Mouse (Mus musculus) stomach, embryonic 16.5 days (tissue): ENCODE data around the gene Med25. TPM values are rescaled to one million over a fixed set of nuclear protein-coding genes. Genes with fewer than 3 reads are reported as not detected.

ENCODE experiments used
- ATAC-seq: fragments of 200-750 bp; cut with Nextera tagmentation; 2 replicates; pipeline ENCODE4 v1.8.0; 2017; ENCODE audit warnings: moderate number of reproducible peaks, moderate TSS enrichment; ENCODE audit not compliant: insufficient read depth, low FRiP score
- H3K27ac ChIP-seq: fragments of 300-500 bp; sonication (generic); 2 replicates; pipeline ENCODE4 v1.5.1; 2014; ENCODE audit warnings: low read length
- H3K27me3 ChIP-seq: fragments of 300-500 bp; sonication (generic); 2 replicates; pipeline ENCODE4 v1.6.1; 2014; ENCODE audit warnings: low read length, control low read depth, mixed read lengths; ENCODE audit not compliant: control insufficient read depth, insufficient read depth
- H3K36me3 ChIP-seq: fragments of 300-500 bp; sonication (generic); 2 replicates; pipeline ENCODE4 v1.6.1; 2014; ENCODE audit warnings: low read length; ENCODE audit not compliant: control insufficient read depth, insufficient read depth
- H3K4me1 ChIP-seq: fragments of 300-500 bp; sonication (generic); 2 replicates; pipeline ENCODE4 v1.6.1; 2014; ENCODE audit warnings: low read length, control low read depth, mixed read lengths; ENCODE audit not compliant: control insufficient read depth, insufficient read depth
- H3K4me2 ChIP-seq: fragments of 300-500 bp; sonication (generic); 2 replicates; pipeline ENCODE4 v1.6.1; 2014; ENCODE audit warnings: low read depth, low read length, mixed read lengths
- H3K4me3 ChIP-seq: fragments of 300-500 bp; sonication (generic); replicated peaks from 2 replicates; pipeline ENCODE4 v1.5.1; 2014; ENCODE audit warnings: mild to moderate bottlenecking, low read length
- H3K9ac ChIP-seq: fragments of 300-500 bp; sonication (generic); 2 replicates; pipeline ENCODE4 v1.6.1; 2014; ENCODE audit warnings: low read length
- H3K9me3 ChIP-seq: fragments of 300-500 bp; sonication (generic); replicated peaks from 2 replicates; pipeline ENCODE4 v1.6.1; 2016; ENCODE audit warnings: low read length, control low read depth; ENCODE audit not compliant: control insufficient read depth
- WGBS: fragments of 180-500 bp; shearing (Covaris S2); extraction: QIAGEN DNeasy Blood & Tissue Kit; methylation state at CpG from one replicate; pipeline ENCODE4 v1.1.7; 2014; 5-methylcytosine and 5-hydroxymethylcytosine counted together
- polyA plus RNA-seq: library from polyadenylated mRNA; unstranded; fragments of >200 nt; fragmentation: Nextera tagmentation; extraction: Ambion mirVana; gene quantifications from 2 replicates; pipeline ENCODE4 v1.2.1, GENCODE M21; 2015

Gene Med25
- polyA plus RNA-seq, 1 experiment from 2014 or later: 89.9 TPM

GRCm38 (mm10) chr7:44854356-44855031 lies 38.0 kb downstream of the Med25 start:
- peaks cover 51% of the 10 kb centered on the region for H3K4me1 ChIP-seq
- ATAC-seq: peak; percentile 76

GRCm38 (mm10) chr7:44853596-44854355 lies 38.7 kb downstream of the Med25 start:
- peaks cover 51% of the 10 kb centered on the region for H3K4me1 ChIP-seq

More at GRCm38 (mm10) chr7:44854356-44855031, 38.0 kb downstream of the Med25 start:
- Histone ChIP-seq H3K4me3 (peak overlapping the region; percentile 63), H3K36me3 (no peaks in the 10 kb centered on the region), H3K27ac (peak overlapping the region; percentile 98), H3K9ac (peak overlapping the region; percentile 77), H3K27me3 (no peaks in the 10 kb centered on the region), H3K4me2 (peak overlapping the region; percentile 93), H3K9me3 (no peaks in the 10 kb centered on the region)
- WGBS: under 1% methylated on average over 45 of the region's 45 CpGs

DNA sequence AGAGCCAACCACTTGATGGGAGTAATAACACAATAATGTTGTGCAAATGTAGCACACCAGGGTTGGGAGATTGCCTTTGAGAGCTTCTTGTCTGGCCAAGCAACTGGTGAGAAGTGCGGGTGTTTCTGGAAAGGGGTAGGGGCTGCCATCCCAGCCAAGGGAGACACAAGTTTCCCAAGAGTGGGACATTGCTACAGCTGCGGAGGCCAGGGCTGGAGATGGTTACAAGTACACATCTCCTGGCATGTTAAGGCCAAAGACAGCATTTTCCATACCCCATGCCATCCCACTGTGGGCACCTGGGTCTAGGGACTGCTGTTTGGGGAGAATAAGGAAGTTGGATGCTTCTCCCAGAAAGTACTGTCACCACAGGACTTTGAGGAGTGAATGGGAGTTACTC lies 39.4 kb downstream of the Med25 start:
- Histone ChIP-seq H3K4me1 (peaks cover 49% of the 10 kb centered on the region), H3K4me2 (no peak overlapping the region), H3K27me3 (no peaks in the 10 kb centered on the region), H3K9me3 (no peaks in the 10 kb centered on the region), H3K27ac (no peak overlapping the region), H3K4me3 (no peak overlapping the region), H3K36me3 (no peaks in the 10 kb centered on the region), H3K9ac (0 out of 2 replicates have a peak overlapping the region, but pooled peaks have one; percentile 20)
- ATAC-seq: no peak
- 90% methylated on average over 2 of the region's 2 CpGs for WGBS

More at GRCm38 (mm10) chr7:44853596-44854355, 38.7 kb downstream of the Med25 start:
- peak overlapping the region; percentile 93 for H3K4me2 ChIP-seq
- no peaks in the 10 kb centered on the region for H3K27me3 ChIP-seq
- peak overlapping the region; percentile 77 for H3K9ac ChIP-seq
- no peaks in the 10 kb centered on the region for H3K9me3 ChIP-seq
- H3K4me3 ChIP-seq: peak overlapping the region; percentile 63
- no peak for ATAC-seq
- whole genome bisulfite sequencing: 26% methylated on average over 26 of the region's 26 CpGs
- no peaks in the 10 kb centered on the region for H3K36me3 ChIP-seq
- H3K27ac ChIP-seq: peak overlapping the region; percentile 98

DNA sequence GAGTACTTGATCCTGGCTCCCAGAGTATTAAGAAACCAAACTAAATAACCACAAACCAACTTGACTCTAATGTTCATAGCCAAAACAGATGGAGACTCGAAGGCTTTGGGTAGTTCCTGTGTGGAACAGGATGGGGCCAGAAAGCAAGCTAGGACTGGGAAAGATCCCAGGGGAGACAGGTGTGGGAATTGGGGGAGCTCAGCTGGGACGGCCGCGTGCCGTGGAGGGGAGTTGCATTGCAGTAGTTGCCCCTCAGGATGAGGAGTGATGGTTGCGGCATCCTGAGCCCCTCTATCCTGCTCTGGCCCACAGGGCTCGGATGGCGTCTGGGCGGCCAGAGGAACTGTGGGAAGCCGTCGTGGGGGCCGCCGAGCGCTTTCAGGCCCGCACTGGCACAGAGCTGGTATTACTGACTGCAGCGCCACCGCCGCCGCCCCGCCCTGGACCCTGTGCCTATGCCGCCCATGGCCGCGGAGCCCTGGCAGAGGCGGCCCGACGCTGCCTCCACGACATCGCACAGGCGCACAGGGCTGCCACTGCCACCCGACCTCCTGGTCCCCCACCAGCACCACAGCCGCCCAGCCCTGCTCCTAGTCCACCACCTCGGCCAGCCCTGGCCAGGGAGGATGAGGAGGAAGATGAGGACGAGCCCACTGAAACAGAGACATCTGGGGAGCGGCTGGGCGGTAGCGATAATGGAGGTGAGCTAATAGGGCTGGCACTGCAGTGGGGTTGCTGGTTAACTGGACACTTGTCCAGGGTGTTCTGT lies 40.1 kb downstream of the Med25 start:
- H3K9ac ChIP-seq: 0 out of 2 replicates have a peak overlapping the region, but pooled peaks have one; percentile 20
- H3K9me3 ChIP-seq: no peaks in the 10 kb centered on the region
- H3K4me1 ChIP-seq: peaks cover 50% of the 10 kb centered on the region
- no peak overlapping the region for H3K27ac ChIP-seq
- H3K4me3 ChIP-seq: no peak overlapping the region
- 88% methylated on average over 36 of the region's 36 CpGs for WGBS
- H3K36me3 ChIP-seq: no peaks in the 10 kb centered on the region
- H3K27me3 ChIP-seq: no peaks in the 10 kb centered on the region
- no peak overlapping the region for H3K4me2 ChIP-seq
- no peak for ATAC-seq

GRCm38 (mm10) chr7:44851625-44852234 lies 40.8 kb downstream of the Med25 start:
- H3K9ac ChIP-seq: no peak overlapping the region
- no peak overlapping the region for H3K27ac ChIP-seq
- H3K36me3 ChIP-seq: 0 out of 2 replicates have a peak, but pooled peaks cover under 1% of the 10 kb centered on the region
- no peak overlapping the region for H3K4me2 ChIP-seq
- H3K4me1 ChIP-seq: peaks cover 52% of the 10 kb centered on the region
- 88% methylated on average over 12 of the region's 12 CpGs for WGBS
- no peaks in the 10 kb centered on the region for H3K9me3 ChIP-seq
- no peak for ATAC-seq
- H3K27me3 ChIP-seq: no peaks in the 10 kb centered on the region
- no peak overlapping the region for H3K4me3 ChIP-seq

GRCm38 (mm10) chr7:44850789-44851624 lies 41.5 kb downstream of the Med25 start:
- peak overlapping the region; percentile 93 for H3K4me2 ChIP-seq
- WGBS: 77% methylated on average over 8 of the region's 8 CpGs
- H3K36me3 ChIP-seq: peaks cover 7% of the 10 kb centered on the region
- peak overlapping the region; percentile 66 for H3K4me3 ChIP-seq
- H3K27ac ChIP-seq: peak overlapping the region; percentile 97
- no peak for ATAC-seq
- no peaks in the 10 kb centered on the region for H3K9me3 ChIP-seq
- no peaks in the 10 kb centered on the region for H3K27me3 ChIP-seq
- H3K4me1 ChIP-seq: peaks cover 46% of the 10 kb centered on the region
- H3K9ac ChIP-seq: peak overlapping the region; percentile 84

- H3K27me3 ChIP-seq: no peaks in the 10 kb centered on the region
- H3K9me3 ChIP-seq: no peaks in the 10 kb centered on the region
- peak overlapping the region; percentile 97 for H3K27ac ChIP-seq
- H3K4me2 ChIP-seq: peak overlapping the region; percentile 93
- H3K36me3 ChIP-seq: peaks cover 15% of the 10 kb centered on the region
- peaks cover 40% of the 10 kb centered on the region for H3K4me1 ChIP-seq
- H3K9ac ChIP-seq: peak overlapping the region; percentile 84
- under 1% methylated on average over 29 of the region's 33 CpGs for WGBS
- peak; percentile 23 for ATAC-seq
- peak overlapping the region; percentile 66 for H3K4me3 ChIP-seq
These were observed 42.4 kb downstream of the Med25 start for GRCm38 (mm10) chr7:44850146-44850545.
